Mouse (Mus musculus): Measurements from ENCODE around the gene Snapc4. TPM values are rescaled to one million over a fixed set of nuclear protein-coding genes. Genes with fewer than 3 reads are reported as not detected.

Gene Snapc4
- polyA plus RNA-seq, 1 experiment, result 11.7 TPM

DNA sequence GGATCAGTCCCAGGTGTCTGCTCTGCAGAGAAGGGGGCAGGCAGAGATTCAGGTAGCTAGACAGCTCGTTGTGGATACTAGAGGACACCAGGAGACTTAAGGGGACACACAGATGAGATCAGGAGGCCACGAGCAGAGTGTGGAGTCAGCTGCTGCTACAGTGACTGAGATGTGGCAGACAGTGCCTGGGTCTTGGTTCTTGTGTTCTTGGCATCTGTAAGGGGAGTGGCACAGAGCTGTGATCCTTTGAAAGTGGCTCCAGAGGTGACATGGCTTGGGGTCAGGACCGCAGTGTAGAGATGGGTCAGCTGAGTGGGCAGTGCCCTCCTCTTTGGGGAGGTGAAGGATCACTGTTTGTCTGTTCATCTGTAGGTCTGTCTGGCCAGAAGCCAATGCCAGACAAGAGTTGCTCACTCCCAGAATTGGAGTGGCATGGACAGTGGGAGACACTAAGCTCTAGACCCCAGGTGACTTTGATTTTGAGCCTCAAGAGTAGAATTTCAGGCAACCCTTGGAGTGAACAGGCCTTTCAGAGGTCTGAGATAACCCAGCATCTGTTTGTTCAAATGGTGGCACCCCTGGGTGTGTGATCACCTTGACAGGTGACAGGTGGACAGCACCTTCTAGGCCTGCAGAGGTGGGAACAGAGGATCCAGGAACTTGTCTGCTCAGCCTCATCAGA is 62.3 kb downstream of the Snapc4 start:
- Histone ChIP-seq H3K79me2 (ENCODE audit: control insufficient read depth, insufficient read depth) (peaks cover 41% of the 10 kb centered on the region), H3K36me3 (ENCODE audit: control insufficient read depth, insufficient read depth) (no peaks in the 10 kb centered on the region), H3K4me3 (ENCODE audit: insufficient read depth, poor library complexity, severe bottlenecking) (no peak overlapping the region), H3ac (ENCODE audit: control insufficient read depth, insufficient read length, low read depth) (no peak overlapping the region), H3K79me3 (ENCODE audit: low read depth) (peaks cover 2% of the 10 kb centered on the region), H3K27me3 (ENCODE audit: control insufficient read depth, insufficient read depth, insufficient read length) (no peaks in the 10 kb centered on the region)
- TF ChIP-seq USF1 (IDR thresholded peaks at IDR 0.05; ENCODE audit: low read depth) (no peak), CTCF (IDR thresholded peaks at IDR 0.05; ENCODE audit: control insufficient read depth, insufficient read depth, insufficient read length) (no peak)

DNA sequence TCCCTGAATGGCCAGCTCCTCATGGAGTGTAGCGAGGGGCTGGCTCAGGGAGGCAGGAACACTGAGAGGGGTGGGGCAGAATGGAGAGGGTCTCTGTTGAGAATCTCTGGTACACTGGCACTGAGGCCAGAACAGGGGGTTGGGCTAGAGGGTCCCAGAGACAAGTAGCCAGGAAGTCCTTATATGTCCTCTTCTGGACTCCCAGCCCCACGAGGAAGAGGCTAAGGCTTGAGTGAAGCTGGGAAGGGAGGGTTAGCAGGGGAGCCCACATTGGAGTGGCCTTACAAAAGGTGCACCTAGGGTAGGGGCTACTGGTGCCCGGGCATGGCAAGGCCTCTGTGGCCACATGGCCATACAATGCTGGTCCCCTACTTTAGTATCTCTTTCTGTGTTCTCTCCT is 63.1 kb downstream of the Snapc4 start:
- H3K36me3 ChIP-seq (ENCODE audit: control insufficient read depth, insufficient read depth), result no peaks in the 10 kb centered on the region
- peaks cover 41% of the 10 kb centered on the region for H3K79me2 ChIP-seq (ENCODE audit: control insufficient read depth, insufficient read depth)
- TF ChIP-seq FOSL1 (IDR thresholded peaks at IDR 0.05; ENCODE audit: insufficient read depth, low read length, poor library complexity, severe bottlenecking) (no peak), MYOG (IDR thresholded peaks at IDR 0.05; ENCODE audit: control insufficient read depth, extremely low read depth, insufficient read length) (no peak), MAX (IDR thresholded peaks at IDR 0.05) (no peak), CTCF (IDR thresholded peaks at IDR 0.05; ENCODE audit: control insufficient read depth, insufficient read depth, insufficient read length) (no peak), CEBPB (IDR thresholded peaks at IDR 0.05; ENCODE audit: low read depth) (no peak), USF1 (IDR thresholded peaks at IDR 0.05; ENCODE audit: low read depth) (no peak), MYOD1 (IDR thresholded peaks at IDR 0.05; ENCODE audit: control insufficient read depth, insufficient read length, low read depth) (no peak)
- no peak overlapping the region for H3K4me3 ChIP-seq (ENCODE audit: insufficient read depth, poor library complexity, severe bottlenecking)
- H3K79me3 ChIP-seq (ENCODE audit: low read depth), result peaks cover 2% of the 10 kb centered on the region
- no peaks in the 10 kb centered on the region for H3K27me3 ChIP-seq (ENCODE audit: control insufficient read depth, insufficient read depth, insufficient read length)
- H3ac ChIP-seq (ENCODE audit: control insufficient read depth, insufficient read length, low read depth), result no peak overlapping the region

- Histone ChIP-seq H3ac (ENCODE audit: control insufficient read depth, insufficient read length, low read depth) (peak overlapping the region; percentile 74), H3K36me3 (ENCODE audit: control insufficient read depth, insufficient read depth) (no peaks in the 10 kb centered on the region), H3K4me3 (ENCODE audit: insufficient read depth, poor library complexity, severe bottlenecking) (peak overlapping the region; percentile 65), H3K79me3 (ENCODE audit: low read depth) (peaks cover 2% of the 10 kb centered on the region), H3K79me2 (ENCODE audit: control insufficient read depth, insufficient read depth) (peaks cover 41% of the 10 kb centered on the region), H3K27me3 (ENCODE audit: control insufficient read depth, insufficient read depth, insufficient read length) (no peaks in the 10 kb centered on the region)
- TF ChIP-seq MAX (IDR thresholded peaks at IDR 0.05) (no peak), MYOD1 (IDR thresholded peaks at IDR 0.05; ENCODE audit: control insufficient read depth, insufficient read length, low read depth) (peak; percentile 28)
These were observed 63.7 kb downstream of the Snapc4 start for GRCm38 (mm10) chr2:26316576-26317246.

- Histone ChIP-seq H3K4me3 (ENCODE audit: insufficient read depth, poor library complexity, severe bottlenecking) (peak overlapping the region; percentile 65), H3K79me2 (ENCODE audit: control insufficient read depth, insufficient read depth) (peaks cover 37% of the 10 kb centered on the region), H3K36me3 (ENCODE audit: control insufficient read depth, insufficient read depth) (no peaks in the 10 kb centered on the region), H3K79me3 (ENCODE audit: low read depth) (peaks cover 2% of the 10 kb centered on the region), H3ac (ENCODE audit: control insufficient read depth, insufficient read length, low read depth) (peak overlapping the region; percentile 74), H3K27me3 (ENCODE audit: control insufficient read depth, insufficient read depth, insufficient read length) (no peaks in the 10 kb centered on the region)
- TF ChIP-seq MAX (IDR thresholded peaks at IDR 0.05) (no peak), CEBPB (IDR thresholded peaks at IDR 0.05; ENCODE audit: low read depth) (no peak), CTCF (IDR thresholded peaks at IDR 0.05; ENCODE audit: control insufficient read depth, insufficient read depth, insufficient read length) (no peak)
These were observed 64.5 kb downstream of the Snapc4 start for GRCm38 (mm10) chr2:26315925-26316311.

GRCm38 (mm10) chr2:26315072-26315924 is 65.2 kb downstream of the Snapc4 start, which contains the start of gene Gpsm1:
Gene Gpsm1, plus strand, starts transcription at chr2:26315515.
- Histone ChIP-seq H3K79me2 (ENCODE audit: control insufficient read depth, insufficient read depth) (peaks cover 31% of the 10 kb centered on the region), H3K36me3 (ENCODE audit: control insufficient read depth, insufficient read depth) (no peaks in the 10 kb centered on the region), H3ac (ENCODE audit: control insufficient read depth, insufficient read length, low read depth) (peak within 1 kb of the TSS; percentile 74), H3K27me3 (ENCODE audit: control insufficient read depth, insufficient read depth, insufficient read length) (no peaks in the 10 kb centered on the region), H3K79me3 (ENCODE audit: low read depth) (peaks cover 2% of the 10 kb centered on the region), H3K4me3 (ENCODE audit: insufficient read depth, poor library complexity, severe bottlenecking) (peak within 1 kb of the TSS; percentile 65)
- TF ChIP-seq CTCF (IDR thresholded peaks at IDR 0.05; ENCODE audit: control insufficient read depth, insufficient read depth, insufficient read length) (no peak), MAX (IDR thresholded peaks at IDR 0.05) (peak; percentile 12)

Data from C2C12 (cell line).